Mouse (Mus musculus) liver, adult 2 months (tissue): ENCODE data around the gene Fcna.

Experiments
- CTCF ChIP-seq: fragments of 200-500 bp; IDR thresholded peaks from 2 replicates; pipeline ENCODE4 v1.5.1; 2011; ENCODE audit warnings: low read depth, low read length, control low read depth
- POLR2A ChIP-seq: fragments of 200-500 bp; IDR thresholded peaks from 2 replicates; pipeline ENCODE4 v1.6.1; 2011; ENCODE audit warnings: low read length, control low read depth; ENCODE audit not compliant: insufficient read depth; ENCODE audit errors: extremely low read depth

DNA sequence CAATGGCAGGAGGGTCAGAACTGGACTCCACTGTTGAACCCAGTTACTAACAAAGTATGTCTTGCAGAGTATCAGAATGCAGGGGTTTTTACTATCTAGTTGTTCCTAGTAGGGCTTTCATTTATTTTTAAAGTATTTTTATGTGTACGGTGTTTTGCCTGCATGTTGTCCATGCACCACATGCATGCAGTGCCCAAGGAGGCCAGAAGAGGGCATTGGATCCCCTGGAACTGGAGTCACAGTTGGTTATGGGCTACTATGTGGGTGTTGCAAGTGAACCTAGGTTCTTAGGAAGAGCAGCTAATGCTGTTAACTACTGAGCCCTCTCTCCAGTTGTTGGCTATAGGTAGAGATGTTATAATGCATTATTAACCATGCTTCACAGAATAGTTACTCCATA is 35.7 kb upstream of the Fcna start:
- TF ChIP-seq CTCF: peak; percentile 81
- no peak for TF ChIP-seq POLR2A
